Mouse (Mus musculus): ENCODE results near the gene Gid4.

DNA sequence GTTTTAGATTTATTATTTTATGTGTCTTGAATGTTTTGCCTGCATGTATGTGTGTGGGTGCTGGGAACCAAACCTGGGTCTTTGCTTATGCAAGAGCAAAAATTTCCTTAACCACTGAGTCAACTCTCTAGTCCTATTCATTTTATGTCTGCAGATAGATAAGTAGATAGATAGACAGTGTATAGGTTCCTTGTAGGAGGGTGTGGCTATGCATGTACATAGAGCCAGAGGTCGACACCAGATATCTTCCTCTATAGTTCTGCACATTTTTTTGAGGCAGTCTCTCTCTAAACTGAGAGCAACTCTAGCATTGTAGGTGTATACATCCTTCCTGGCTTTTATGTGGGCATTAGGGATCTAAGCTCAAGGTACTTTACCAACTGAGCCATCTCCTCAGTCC, 18.2 kb downstream of the Gid4 start:
- TF ChIP-seq CTCF (IDR thresholded peaks at IDR 0.05; ENCODE audit: borderline replicate concordance, insufficient read depth, low read length) (no peak), POLR2A (IDR thresholded peaks at IDR 0.05; ENCODE audit: low read depth, low read length) (no peak)
